Mouse (Mus musculus) stomach, embryonic 14.5 days (tissue): ENCODE results near the gene Zfp644. TPM values are rescaled to one million over a fixed set of nuclear protein-coding genes. Genes with fewer than 3 reads are reported as not detected.

Experiments used
- ATAC-seq: fragments of 200-750 bp; cut with Nextera tagmentation; 2 replicates; pipeline ENCODE4 v1.8.0; 2017; ENCODE audit warnings: low read depth, moderate TSS enrichment; ENCODE audit not compliant: insufficient number of reproducible peaks, insufficient read depth, low FRiP score
- H3K27ac ChIP-seq: fragments of 300-500 bp; sonication (generic); 2 replicates; pipeline ENCODE4 v1.5.1; 2014; ENCODE audit warnings: mild to moderate bottlenecking, low read length, moderate library complexity, mixed read lengths
- H3K27me3 ChIP-seq: fragments of 300-500 bp; sonication (generic); 2 replicates; pipeline ENCODE4 v1.6.1; 2014; ENCODE audit warnings: low read length, control low read depth, mixed read lengths; ENCODE audit not compliant: control insufficient read depth, insufficient read depth
- H3K36me3 ChIP-seq: fragments of 300-500 bp; sonication (generic); 2 replicates; pipeline ENCODE4 v1.6.1; 2014; ENCODE audit warnings: mild to moderate bottlenecking, control low read depth, low read length, moderate library complexity, mixed read lengths; ENCODE audit not compliant: control insufficient read depth, insufficient read depth
- H3K4me1 ChIP-seq: fragments of 300-500 bp; sonication (generic); 2 replicates; pipeline ENCODE4 v1.6.1; 2014; ENCODE audit warnings: low read length, control low read depth, mixed read lengths; ENCODE audit not compliant: control insufficient read depth, insufficient read depth
- H3K4me2 ChIP-seq: fragments of 300-500 bp; sonication (generic); replicated peaks from 2 replicates; pipeline ENCODE4 v1.6.1; 2014; ENCODE audit warnings: low read depth, low read length, control low read depth
- H3K4me3 ChIP-seq: fragments of 300-500 bp; sonication (generic); 2 replicates; pipeline ENCODE4 v1.5.1; 2014; ENCODE audit warnings: low read depth, low read length, control low read depth
- H3K9ac ChIP-seq: fragments of 300-500 bp; sonication (generic); replicated peaks from 2 replicates; pipeline ENCODE4 v1.6.1; 2014; ENCODE audit warnings: low read depth, mild to moderate bottlenecking, control low read depth, low read length, moderate library complexity, mixed read lengths
- H3K9me3 ChIP-seq: fragments of 300-500 bp; sonication (generic); 2 replicates; pipeline ENCODE4 v1.6.1; 2016; ENCODE audit warnings: low read depth, low read length, control low read depth; ENCODE audit not compliant: control insufficient read depth
- WGBS: fragments of 180-500 bp; shearing (Covaris S2); extraction: QIAGEN DNeasy Blood & Tissue Kit; methylation state at CpG from one replicate; pipeline ENCODE4 v1.1.7; 2014; 5-methylcytosine and 5-hydroxymethylcytosine counted together
- polyA plus RNA-seq: library from polyadenylated mRNA; unstranded; fragments of >200 nt; fragmentation: Nextera tagmentation; extraction: Ambion mirVana; gene quantifications from 2 replicates; pipeline ENCODE4 v1.2.1, GENCODE M21; 2014

The Zfp644 gene
- polyA plus RNA-seq, 1 experiment from 2014 or later = 115 TPM

DNA sequence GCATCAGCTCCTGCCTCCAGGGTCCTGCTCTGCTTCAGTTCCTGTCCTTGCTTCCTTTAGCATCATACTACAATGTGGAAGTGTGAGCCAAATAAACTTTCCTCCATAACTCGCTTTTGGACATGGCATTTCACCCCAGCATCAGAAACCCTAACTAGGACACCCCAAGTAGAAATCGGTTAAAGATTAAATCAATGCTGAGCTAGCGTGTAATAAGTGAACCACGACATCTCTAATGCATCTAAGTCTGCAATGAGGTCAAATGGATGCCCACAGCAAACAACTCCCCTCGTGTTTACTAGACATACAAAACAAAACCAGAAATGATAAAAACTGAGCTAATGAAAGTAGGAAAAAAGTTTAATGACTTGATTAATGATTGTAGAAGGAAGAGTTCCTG lies 92.7 kb downstream of the Zfp644 start:
- H3K4me1 ChIP-seq = no peaks in the 10 kb centered on the region
- no peaks in the 10 kb centered on the region; the same call in 1 of the 2 replicates for H3K36me3 ChIP-seq
- WGBS = 91% methylated on average over 5 of the region's 5 CpGs
- H3K4me3 ChIP-seq = no peak overlapping the region
- no peak overlapping the region for H3K27ac ChIP-seq
- no peak for ATAC-seq
- H3K9ac ChIP-seq = no peak overlapping the region
- H3K9me3 ChIP-seq = no peaks in the 10 kb centered on the region
- H3K4me2 ChIP-seq = no peak overlapping the region
- no peaks in the 10 kb centered on the region for H3K27me3 ChIP-seq

DNA sequence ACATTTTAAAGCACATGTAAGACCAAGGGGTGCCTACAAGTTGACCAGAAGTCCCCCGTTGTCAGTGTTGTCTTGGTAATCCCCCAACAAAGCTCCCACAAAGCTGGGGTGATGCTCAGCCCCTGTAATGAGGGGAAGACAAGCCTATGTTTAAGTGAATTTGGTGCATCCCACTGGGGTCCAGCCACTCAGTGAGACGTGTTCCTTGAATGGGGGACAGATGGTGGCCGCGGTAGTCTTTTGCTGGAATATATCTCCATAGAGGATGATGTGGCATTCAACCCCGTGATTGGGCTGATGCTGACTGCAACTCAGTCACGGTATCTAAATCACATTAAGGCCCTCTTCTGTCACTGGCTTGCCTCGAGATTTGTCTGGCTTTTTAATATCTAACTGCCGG lies 97.6 kb downstream of the Zfp644 start:
- no peak overlapping the region for H3K4me2 ChIP-seq
- no peaks in the 10 kb centered on the region for H3K36me3 ChIP-seq
- no peak overlapping the region for H3K4me3 ChIP-seq
- no peak overlapping the region for H3K9ac ChIP-seq
- H3K27ac ChIP-seq = no peak overlapping the region
- WGBS = 86% methylated on average over 8 of the region's 8 CpGs
- no peaks in the 10 kb centered on the region for H3K27me3 ChIP-seq
- no peak for ATAC-seq
- no peaks in the 10 kb centered on the region for H3K4me1 ChIP-seq
- no peaks in the 10 kb centered on the region for H3K9me3 ChIP-seq

DNA sequence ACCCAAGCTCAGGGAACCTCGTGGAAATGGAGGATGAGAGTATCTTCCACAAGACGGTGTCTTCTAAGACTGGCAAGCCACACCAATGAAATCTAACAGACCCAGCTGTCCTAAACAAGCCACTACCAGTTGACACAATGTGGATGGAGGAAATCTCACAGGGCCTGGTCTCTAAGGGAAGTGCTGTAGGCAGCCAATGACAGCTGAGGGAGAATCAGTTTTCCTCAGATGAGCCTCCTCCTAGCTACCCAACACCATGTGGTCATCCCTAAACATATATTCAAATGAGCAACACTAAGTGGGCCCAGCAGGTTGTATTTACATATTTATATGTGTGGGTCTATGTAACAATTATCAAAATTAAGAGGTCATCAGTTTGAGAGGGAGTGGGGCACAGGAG lies 99.6 kb downstream of the Zfp644 start:
- no peak overlapping the region for H3K4me3 ChIP-seq

DNA sequence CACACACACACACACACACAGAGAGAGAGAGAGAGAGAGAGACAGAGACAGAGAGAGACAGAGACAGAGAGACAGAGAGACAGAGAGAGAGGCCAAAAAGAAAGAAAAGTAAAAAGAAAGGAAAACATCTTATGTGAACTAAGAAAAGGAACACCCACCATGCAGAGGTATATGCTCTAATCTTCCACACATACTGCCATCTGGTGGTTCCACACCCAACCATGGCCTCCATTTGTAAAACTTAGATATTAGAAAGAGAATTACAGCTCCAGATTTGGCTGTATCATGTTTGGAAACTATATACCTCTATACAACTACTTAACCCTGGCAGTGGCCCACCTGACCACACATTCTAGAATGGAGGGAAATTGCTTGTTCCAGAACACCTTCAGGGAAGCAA lies 102.7 kb downstream of the Zfp644 start:
- no peaks in the 10 kb centered on the region for H3K4me1 ChIP-seq
- H3K4me2 ChIP-seq = no peak overlapping the region
- H3K4me3 ChIP-seq = no peak overlapping the region
- no peaks in the 10 kb centered on the region for H3K36me3 ChIP-seq
- H3K9me3 ChIP-seq = no peaks in the 10 kb centered on the region
- ATAC-seq = no peak
- H3K27ac ChIP-seq = no peak overlapping the region
- H3K27me3 ChIP-seq = no peaks in the 10 kb centered on the region
- no peak overlapping the region for H3K9ac ChIP-seq

More for the DNA sequence above, 99.6 kb downstream of the Zfp644 start:
- 93% methylated on average over 2 of the region's 2 CpGs for WGBS
- Histone ChIP-seq H3K27ac (no peak overlapping the region), H3K4me2 (no peak overlapping the region), H3K36me3 (no peaks in the 10 kb centered on the region), H3K4me1 (no peaks in the 10 kb centered on the region), H3K9me3 (no peaks in the 10 kb centered on the region), H3K27me3 (no peaks in the 10 kb centered on the region), H3K9ac (no peak overlapping the region)
- ATAC-seq = no peak

DNA sequence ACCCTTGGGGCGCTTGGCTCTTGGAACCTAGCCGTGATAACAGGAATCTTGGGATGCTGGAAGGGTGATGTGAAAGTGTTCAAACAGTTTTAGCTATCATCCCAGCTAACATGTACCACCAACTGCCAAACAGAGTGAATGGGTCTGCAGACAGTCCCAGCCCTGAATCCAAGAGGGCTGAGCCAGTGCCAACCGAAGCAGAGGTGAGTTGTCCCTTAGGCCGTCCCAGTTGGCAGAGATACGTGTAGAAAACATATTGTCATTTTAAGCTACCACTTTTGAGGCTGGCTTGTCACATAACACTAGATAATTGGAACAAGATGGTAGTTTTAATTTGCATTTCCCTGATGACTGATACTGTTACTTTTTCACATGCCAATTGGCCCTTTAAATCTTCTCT lies 106.4 kb downstream of the Zfp644 start:
- Histone ChIP-seq H3K9me3 (no peaks in the 10 kb centered on the region), H3K9ac (no peak overlapping the region), H3K27me3 (no peaks in the 10 kb centered on the region), H3K4me2 (no peak overlapping the region), H3K36me3 (no peaks in the 10 kb centered on the region), H3K27ac (no peak overlapping the region), H3K4me3 (no peak overlapping the region), H3K4me1 (no peaks in the 10 kb centered on the region)
- WGBS = 90% methylated on average over 5 of the region's 5 CpGs
- no peak for ATAC-seq

DNA sequence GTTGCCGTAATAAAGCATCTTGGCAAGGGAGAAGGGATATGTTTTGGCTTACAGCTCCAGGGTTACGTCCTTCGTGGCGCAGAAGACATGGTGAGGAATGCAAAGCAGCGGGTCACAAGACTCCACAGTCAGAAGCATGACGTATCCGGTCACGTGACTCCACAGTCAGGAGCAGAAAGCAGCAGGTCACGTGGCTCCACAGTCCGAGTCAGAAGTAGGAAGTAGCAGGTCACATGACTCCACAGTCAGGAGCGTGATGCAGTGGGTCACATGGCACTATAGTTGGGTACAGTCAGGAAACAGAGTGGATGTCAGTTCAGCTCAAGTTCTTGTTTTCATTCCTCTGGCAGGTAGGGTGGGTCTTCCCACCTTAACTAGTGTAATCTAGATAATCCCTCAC lies 107.4 kb downstream of the Zfp644 start:
- Histone ChIP-seq H3K27ac (no peak overlapping the region), H3K4me3 (no peak overlapping the region), H3K4me2 (no peak overlapping the region), H3K36me3 (no peaks in the 10 kb centered on the region), H3K4me1 (no peaks in the 10 kb centered on the region), H3K9ac (no peak overlapping the region), H3K9me3 (no peaks in the 10 kb centered on the region), H3K27me3 (no peaks in the 10 kb centered on the region)
- 93% methylated on average over 11 of the region's 11 CpGs for WGBS
- no peak for ATAC-seq

DNA sequence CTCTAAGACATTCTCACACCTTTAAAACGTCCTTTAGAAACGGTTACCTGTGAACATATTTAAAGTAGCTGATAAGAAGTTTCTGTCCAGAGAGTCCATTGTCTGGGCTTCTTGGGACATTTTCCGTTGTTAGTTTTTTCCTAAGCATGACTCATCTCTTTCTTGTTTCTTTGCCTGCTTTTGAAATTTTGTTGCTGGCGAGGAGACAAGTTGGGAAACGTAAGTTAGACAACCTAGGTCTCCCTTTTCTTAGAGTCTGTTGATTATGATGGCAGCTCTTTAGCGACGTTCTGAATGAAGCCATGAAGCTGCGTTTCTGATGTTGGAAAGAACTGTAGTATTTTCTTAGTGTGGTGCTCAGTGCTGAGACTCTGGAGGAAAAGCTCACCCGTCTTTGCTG lies 108.1 kb downstream of the Zfp644 start:
- 90% methylated on average over 9 of the region's 9 CpGs for WGBS
- Histone ChIP-seq H3K4me1 (no peaks in the 10 kb centered on the region), H3K9ac (no peak overlapping the region), H3K27me3 (no peaks in the 10 kb centered on the region), H3K27ac (no peak overlapping the region), H3K4me2 (no peak overlapping the region), H3K9me3 (no peaks in the 10 kb centered on the region), H3K4me3 (no peak overlapping the region), H3K36me3 (no peaks in the 10 kb centered on the region)
- no peak for ATAC-seq

DNA sequence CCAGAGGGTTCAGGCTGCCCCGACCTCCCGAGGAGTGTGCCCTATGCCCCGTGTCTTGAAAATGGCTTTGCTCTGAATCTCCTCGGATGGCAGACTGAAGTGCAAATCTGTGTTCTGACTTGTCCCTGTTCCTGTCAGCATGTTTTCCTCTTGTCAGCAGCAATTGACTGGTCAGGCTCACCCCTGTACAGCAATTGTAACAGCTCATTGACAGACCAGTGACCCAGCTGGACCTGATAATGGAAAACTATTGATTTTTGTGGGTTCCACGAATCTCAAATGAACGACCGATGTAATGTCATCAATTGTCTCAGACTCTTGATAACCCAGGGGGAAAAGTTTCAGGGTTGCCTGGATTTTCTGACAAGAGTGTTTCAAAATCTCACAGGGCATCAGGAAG lies 116.1 kb downstream of the Zfp644 start:
- no peak overlapping the region for H3K27ac ChIP-seq

DNA sequence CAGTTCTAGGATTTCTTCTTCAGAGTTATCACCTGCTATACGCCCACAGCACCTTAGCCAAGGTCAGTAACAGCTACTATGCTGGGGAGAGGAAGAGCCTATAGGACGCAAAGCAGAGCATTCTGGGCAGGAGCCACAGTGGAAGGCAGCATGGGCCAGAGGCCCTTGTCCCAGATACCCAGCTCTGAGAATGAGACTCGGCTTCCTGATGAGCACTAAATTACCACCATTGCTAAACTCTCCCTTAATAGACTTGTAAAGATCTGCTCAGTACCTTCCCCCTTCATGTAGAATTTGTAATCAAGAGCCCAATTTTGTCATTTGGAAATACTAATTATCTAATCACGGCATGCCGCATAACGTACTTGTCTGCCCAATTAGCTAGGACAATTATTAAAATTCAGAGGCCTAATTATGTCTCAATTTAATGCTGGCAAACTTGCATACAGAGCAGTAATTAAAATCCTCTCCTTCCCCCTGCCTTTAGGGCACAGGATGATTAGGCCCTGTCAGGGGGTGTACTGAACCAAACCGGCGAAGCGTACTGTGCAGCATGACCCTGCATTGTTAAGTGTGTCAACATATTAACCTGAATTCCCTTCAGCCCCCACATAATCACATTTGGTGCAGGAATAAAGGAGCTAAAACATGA lies 119.7 kb downstream of the Zfp644 start:
- 79% methylated on average over 9 of the region's 9 CpGs for WGBS
- H3K4me1 ChIP-seq = peaks cover 3% of the 10 kb centered on the region; the same call in 1 of the 2 replicates

More for the DNA sequence above, 116.1 kb downstream of the Zfp644 start:
- Histone ChIP-seq H3K9ac (no peak overlapping the region), H3K9me3 (no peaks in the 10 kb centered on the region), H3K4me2 (no peak overlapping the region), H3K4me1 (no peaks in the 10 kb centered on the region), H3K36me3 (no peaks in the 10 kb centered on the region), H3K4me3 (no peak overlapping the region), H3K27me3 (no peaks in the 10 kb centered on the region)
- no peak for ATAC-seq
- 77% methylated on average over 7 of the region's 7 CpGs for WGBS

More for the DNA sequence above, 119.7 kb downstream of the Zfp644 start:
- no peak for ATAC-seq
- no peak overlapping the region for H3K9ac ChIP-seq
- no peak overlapping the region for H3K4me3 ChIP-seq
- H3K9me3 ChIP-seq = no peaks in the 10 kb centered on the region
- no peaks in the 10 kb centered on the region for H3K27me3 ChIP-seq
- no peak overlapping the region for H3K4me2 ChIP-seq
- no peak overlapping the region for H3K27ac ChIP-seq
- H3K36me3 ChIP-seq = no peaks in the 10 kb centered on the region
